Mouse (Mus musculus) E14TG2a.4 (cell line): ENCODE data around the gene Hypk.
"Not testable (repeated sequence)": the region's sequence is repeated elsewhere in the genome, so short reads cannot be mapped to it uniquely, and the experiment has no call there.

Experiments used
- CTCF ChIP-seq: conservative IDR thresholded peaks from 2 replicates; pipeline ENCODE4 v1.5.1; 2014; ENCODE audit warnings: low read length
- NANOG ChIP-seq: IDR thresholded peaks from 2 replicates; pipeline ENCODE4 v1.6.1; 2014; ENCODE audit warnings: borderline replicate concordance, low read length, mixed read lengths
- POU5F1 ChIP-seq: IDR thresholded peaks from 2 replicates; pipeline ENCODE4 v1.6.1; 2014; ENCODE audit warnings: low read length, borderline replicate concordance

- not testable (repeated sequence) for TF ChIP-seq CTCF, NANOG, POU5F1
Observed at GRCm38 (mm10) chr2:121468982-121469381, 15.9 kb downstream of the Hypk start.
